Mouse (Mus musculus): ENCODE results near the gene Myo19. TPM values are rescaled to one million over a fixed set of nuclear protein-coding genes. Genes with fewer than 3 reads are reported as not detected.

Myo19 gene
- polyA plus RNA-seq, 1 experiment from 2014 or later = 10.2 TPM

GRCm38 (mm10) chr11:84888025-84888424 lies 8.1 kb downstream of the Myo19 start:
- no peak overlapping the region for H3K4me3 ChIP-seq
- 95% methylated on average over 8 of the region's 8 CpGs for WGBS
- H3K36me3 ChIP-seq = peaks cover 55% of the 10 kb centered on the region

GRCm38 (mm10) chr11:84889492-84889891 lies 9.5 kb downstream of the Myo19 start:
- 89% methylated on average over 2 of the region's 2 CpGs for WGBS
- no peaks in the 10 kb centered on the region for H3K4me1 ChIP-seq
- H3K36me3 ChIP-seq = peaks cover 57% of the 10 kb centered on the region

More at GRCm38 (mm10) chr11:84888025-84888424, 8.1 kb downstream of the Myo19 start:
- no peak overlapping the region for H3K27ac ChIP-seq
- no peak for ATAC-seq (ENCODE audit: insufficient number of reproducible peaks, insufficient read depth, low FRiP score, low TSS enrichment)
- H3K4me2 ChIP-seq (replicated peaks) = no peak overlapping the region
- H3K9me3 ChIP-seq = no peaks in the 10 kb centered on the region
- H3K27me3 ChIP-seq = no peaks in the 10 kb centered on the region
- H3K9ac ChIP-seq = no peak overlapping the region
- H3K4me1 ChIP-seq = no peaks in the 10 kb centered on the region

GRCm38 (mm10) chr11:84891705-84892104 lies 11.8 kb downstream of the Myo19 start:
- H3K4me3 ChIP-seq = no peak overlapping the region
- WGBS = 94% methylated on average over 7 of the region's 7 CpGs
- no peaks in the 10 kb centered on the region for H3K4me1 ChIP-seq
- no peaks in the 10 kb centered on the region for H3K9me3 ChIP-seq
- no peak overlapping the region for H3K9ac ChIP-seq
- no peaks in the 10 kb centered on the region for H3K27me3 ChIP-seq
- no peak overlapping the region for H3K4me2 ChIP-seq (replicated peaks)
- no peak overlapping the region for H3K27ac ChIP-seq
- H3K36me3 ChIP-seq = peaks cover 62% of the 10 kb centered on the region
- ATAC-seq (ENCODE audit: insufficient number of reproducible peaks, insufficient read depth, low FRiP score, low TSS enrichment) = no peak

More at GRCm38 (mm10) chr11:84889492-84889891, 9.5 kb downstream of the Myo19 start:
- no peak for ATAC-seq (ENCODE audit: insufficient number of reproducible peaks, insufficient read depth, low FRiP score, low TSS enrichment)
- H3K9ac ChIP-seq = no peak overlapping the region
- no peaks in the 10 kb centered on the region for H3K27me3 ChIP-seq
- no peak overlapping the region for H3K4me3 ChIP-seq
- H3K27ac ChIP-seq = no peak overlapping the region
- H3K9me3 ChIP-seq = no peaks in the 10 kb centered on the region
- no peak overlapping the region for H3K4me2 ChIP-seq (replicated peaks)

GRCm38 (mm10) chr11:84893113-84893512 lies 13.2 kb downstream of the Myo19 start:
- Histone ChIP-seq H3K36me3 (peaks cover 70% of the 10 kb centered on the region), H3K4me3 (no peak overlapping the region), H3K9ac (no peak overlapping the region), H3K4me1 (no peaks in the 10 kb centered on the region), H3K9me3 (no peaks in the 10 kb centered on the region), H3K4me2 (replicated peaks) (no peak overlapping the region), H3K27ac (no peak overlapping the region), H3K27me3 (no peaks in the 10 kb centered on the region)
- no peak for ATAC-seq (ENCODE audit: insufficient number of reproducible peaks, insufficient read depth, low FRiP score, low TSS enrichment)
- 88% methylated on average over 15 of the region's 15 CpGs for WGBS

GRCm38 (mm10) chr11:84904597-84905144 lies 24.7 kb downstream of the Myo19 start:
- no peaks in the 10 kb centered on the region for H3K9me3 ChIP-seq
- H3K36me3 ChIP-seq = peaks cover 93% of the 10 kb centered on the region
- 0 out of 2 replicates have a peak overlapping the region, but pooled peaks have one; percentile 15 for H3K9ac ChIP-seq
- H3K4me3 ChIP-seq = no peak overlapping the region
- no peak overlapping the region for H3K4me2 ChIP-seq (replicated peaks)
- no peak for ATAC-seq (ENCODE audit: insufficient number of reproducible peaks, insufficient read depth, low FRiP score, low TSS enrichment)
- no peaks in the 10 kb centered on the region for H3K27me3 ChIP-seq
- 87% methylated on average over 9 of the region's 9 CpGs for WGBS
- no peak overlapping the region for H3K27ac ChIP-seq
- H3K4me1 ChIP-seq = no peaks in the 10 kb centered on the region

GRCm38 (mm10) chr11:84907081-84907480 lies 27.1 kb downstream of the Myo19 start:
- peaks cover 90% of the 10 kb centered on the region for H3K36me3 ChIP-seq
- WGBS = 81% methylated on average over 3 of the region's 3 CpGs

GRCm38 (mm10) chr11:84908480-84908879 lies 28.5 kb downstream of the Myo19 start:
- Histone ChIP-seq H3K27ac (no peak overlapping the region), H3K36me3 (peaks cover 87% of the 10 kb centered on the region), H3K4me3 (no peak overlapping the region), H3K27me3 (no peaks in the 10 kb centered on the region), H3K4me1 (no peaks in the 10 kb centered on the region), H3K9me3 (no peaks in the 10 kb centered on the region), H3K4me2 (replicated peaks) (no peak overlapping the region), H3K9ac (no peak overlapping the region)
- WGBS = 91% methylated on average over 6 of the region's 6 CpGs
- no peak for ATAC-seq (ENCODE audit: insufficient number of reproducible peaks, insufficient read depth, low FRiP score, low TSS enrichment)

More at GRCm38 (mm10) chr11:84907081-84907480, 27.1 kb downstream of the Myo19 start:
- Histone ChIP-seq H3K4me1 (no peaks in the 10 kb centered on the region), H3K9ac (no peak overlapping the region), H3K27me3 (no peaks in the 10 kb centered on the region), H3K4me2 (replicated peaks) (no peak overlapping the region), H3K27ac (no peak overlapping the region), H3K9me3 (no peaks in the 10 kb centered on the region), H3K4me3 (no peak overlapping the region)
- ATAC-seq (ENCODE audit: insufficient number of reproducible peaks, insufficient read depth, low FRiP score, low TSS enrichment) = no peak

GRCm38 (mm10) chr11:84910411-84910810 lies 30.5 kb downstream of the Myo19 start:
- H3K4me2 ChIP-seq (replicated peaks) = no peak overlapping the region
- H3K9ac ChIP-seq = no peak overlapping the region
- peaks cover 3% of the 10 kb centered on the region; the same call in 1 of the 2 replicates for H3K4me1 ChIP-seq
- H3K27me3 ChIP-seq = no peaks in the 10 kb centered on the region
- 76% methylated on average over 4 of the region's 4 CpGs for WGBS
- peaks cover 74% of the 10 kb centered on the region for H3K36me3 ChIP-seq
- H3K9me3 ChIP-seq = no peaks in the 10 kb centered on the region
- H3K27ac ChIP-seq = no peak overlapping the region
- no peak for ATAC-seq (ENCODE audit: insufficient number of reproducible peaks, insufficient read depth, low FRiP score, low TSS enrichment)
- no peak overlapping the region for H3K4me3 ChIP-seq

- H3K4me2 ChIP-seq (replicated peaks) = 0 out of 2 replicates have a peak overlapping the region, but pooled peaks have one; percentile 2
- ATAC-seq (ENCODE audit: insufficient number of reproducible peaks, insufficient read depth, low FRiP score, low TSS enrichment) = no peak
- no peak overlapping the region for H3K9ac ChIP-seq
- H3K27ac ChIP-seq = no peak overlapping the region
- H3K36me3 ChIP-seq = peaks cover 36% of the 10 kb centered on the region
- H3K27me3 ChIP-seq = no peaks in the 10 kb centered on the region
- H3K4me1 ChIP-seq = peaks cover 6% of the 10 kb centered on the region; the same call in 1 of the 2 replicates
- no peak overlapping the region; the same call in 1 of the 2 replicates for H3K4me3 ChIP-seq
- 82% methylated on average over 5 of the region's 5 CpGs for WGBS
- no peaks in the 10 kb centered on the region for H3K9me3 ChIP-seq
These were observed 34.7 kb downstream of the Myo19 start for GRCm38 (mm10) chr11:84914673-84915072.

- 3% methylated on average over 34 of the region's 34 CpGs for WGBS
These were observed 36.2 kb downstream of the Myo19 start, which contains the start of gene Znhit3 for GRCm38 (mm10) chr11:84916053-84916702. Znhit3 (minus strand) TSS chr11:84916366.

GRCm38 (mm10) chr11:84916703-84917300 lies 36.9 kb downstream of the Myo19 start:
- Histone ChIP-seq H3K4me1 (peaks cover 6% of the 10 kb centered on the region; the same call in 1 of the 2 replicates), H3K27me3 (no peaks in the 10 kb centered on the region), H3K36me3 (peaks cover 17% of the 10 kb centered on the region), H3K4me3 (peak overlapping the region; percentile 97), H3K9ac (peak overlapping the region; percentile 81; the same call in 1 of the 2 replicates), H3K27ac (no peak overlapping the region), H3K9me3 (no peaks in the 10 kb centered on the region), H3K4me2 (replicated peaks) (peak overlapping the region; percentile 73)
- ATAC-seq (ENCODE audit: insufficient number of reproducible peaks, insufficient read depth, low FRiP score, low TSS enrichment) = no peak
- 58% methylated on average over 7 of the region's 7 CpGs for WGBS

More at GRCm38 (mm10) chr11:84916053-84916702, 36.2 kb downstream of the Myo19 start, which contains the start of gene Znhit3:
- Histone ChIP-seq H3K4me3 (peak within 1 kb of the TSS; percentile 97), H3K4me1 (peaks cover 6% of the 10 kb centered on the region; the same call in 1 of the 2 replicates), H3K36me3 (peaks cover 23% of the 10 kb centered on the region), H3K27me3 (no peaks in the 10 kb centered on the region), H3K9me3 (no peaks in the 10 kb centered on the region), H3K9ac (peak within 1 kb of the TSS; percentile 81), H3K27ac (0 out of 2 replicates have a peak within 1 kb of the TSS, but pooled peaks have one; percentile 4), H3K4me2 (replicated peaks) (peak within 1 kb of the TSS; percentile 73)
- peak; percentile 84 for ATAC-seq (ENCODE audit: insufficient number of reproducible peaks, insufficient read depth, low FRiP score, low TSS enrichment)
